Mouse (Mus musculus) hindbrain, embryonic 16.5 days (tissue): ENCODE measurements around the gene Srgap1. TPM values are rescaled to one million over a fixed set of nuclear protein-coding genes. Genes with fewer than 3 reads are reported as not detected.
"Not testable (repeated sequence)": the region's sequence is repeated elsewhere in the genome, so short reads cannot be mapped to it uniquely, and the experiment has no call there.

Experiments
- ATAC-seq: fragments of 200-750 bp; cut with Nextera tagmentation; 2 replicates; pipeline ENCODE4 v1.8.0; 2017; ENCODE audit warnings: moderate TSS enrichment, moderate library complexity
- H3K27ac ChIP-seq: fragments of 300-500 bp; sonication (generic); 2 replicates; pipeline ENCODE4 v1.5.1; 2014; ENCODE audit warnings: low read depth, mild to moderate bottlenecking, control low read depth, low read length, moderate library complexity
- H3K27me3 ChIP-seq: fragments of 300-500 bp; sonication (generic); replicated peaks from 2 replicates; pipeline ENCODE4 v1.6.1; 2014; ENCODE audit warnings: low read length; ENCODE audit not compliant: control insufficient read depth, insufficient read depth
- H3K36me3 ChIP-seq: fragments of 300-500 bp; sonication (generic); 2 replicates; pipeline ENCODE4 v1.6.1; 2014; ENCODE audit warnings: mild to moderate bottlenecking, low read length, moderate library complexity, mixed read lengths; ENCODE audit not compliant: control insufficient read depth, insufficient read depth
- H3K4me1 ChIP-seq: fragments of 300-500 bp; sonication (generic); 2 replicates; pipeline ENCODE4 v1.6.1; 2014; ENCODE audit warnings: low read depth, low read length; ENCODE audit not compliant: control insufficient read depth, insufficient read depth
- H3K4me2 ChIP-seq: fragments of 300-500 bp; sonication (generic); 2 replicates; pipeline ENCODE4 v1.6.1; 2014; ENCODE audit warnings: mild to moderate bottlenecking, low read length, control low read depth, moderate library complexity
- H3K4me3 ChIP-seq: fragments of 300-500 bp; sonication (generic); 2 replicates; pipeline ENCODE4 v1.5.1; 2014; ENCODE audit warnings: mild to moderate bottlenecking, low read length, control low read depth, moderate library complexity
- H3K9ac ChIP-seq: fragments of 300-500 bp; sonication (generic); 2 replicates; pipeline ENCODE4 v1.6.1; 2014; ENCODE audit warnings: low read depth, mild to moderate bottlenecking, control low read depth, low read length, moderate library complexity
- H3K9me3 ChIP-seq: fragments of 300-500 bp; sonication (generic); 2 replicates; pipeline ENCODE4 v1.6.1; 2014; ENCODE audit warnings: mild to moderate bottlenecking, low read length, moderate library complexity; ENCODE audit not compliant: control insufficient read depth
- WGBS: fragments of 180-500 bp; shearing (Covaris S2); extraction: QIAGEN DNeasy Blood & Tissue Kit; methylation state at CpG from one replicate; pipeline ENCODE4 v1.1.7; 2014; 5-methylcytosine and 5-hydroxymethylcytosine counted together
- polyA plus RNA-seq: library from polyadenylated mRNA; unstranded; fragments of >200 nt; fragmentation: Nextera tagmentation; extraction: Ambion mirVana; gene quantifications from 2 replicates; pipeline ENCODE4 v1.2.1, GENCODE M21; 2015

The Srgap1 gene
- polyA plus RNA-seq, 1 experiment from 2014 or later, result 29.2 TPM

DNA sequence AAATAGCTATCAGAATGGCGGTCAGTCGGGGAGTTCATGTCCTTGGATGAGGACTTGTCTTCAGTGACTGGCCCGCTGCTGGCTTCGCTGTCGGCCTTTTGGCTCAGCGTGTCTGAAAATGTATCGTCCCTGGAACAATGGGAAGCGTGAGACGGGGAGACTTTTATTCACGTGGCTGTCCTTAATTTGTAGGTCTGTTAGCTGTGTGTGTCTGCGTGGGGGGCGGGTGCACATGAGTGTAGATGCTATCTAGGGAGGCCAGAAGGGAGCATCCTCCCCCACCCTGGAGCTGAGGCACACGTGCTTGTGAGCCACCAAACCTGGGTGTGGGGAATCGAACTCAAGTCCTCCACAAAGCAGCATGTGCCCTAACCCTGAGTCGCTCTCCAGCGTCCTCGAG, 254.5 kb downstream of the Srgap1 start:
- H3K36me3 ChIP-seq, result peaks cover 13% of the 10 kb centered on the region
- H3K27ac ChIP-seq, result no peak overlapping the region
- no peaks in the 10 kb centered on the region for H3K9me3 ChIP-seq
- H3K4me1 ChIP-seq, result no peaks in the 10 kb centered on the region
- ATAC-seq, result no peak
- no peak overlapping the region for H3K4me2 ChIP-seq
- no peaks in the 10 kb centered on the region for H3K27me3 ChIP-seq
- 75% methylated on average over 17 of the region's 17 CpGs for WGBS
- no peak overlapping the region for H3K9ac ChIP-seq
- H3K4me3 ChIP-seq, result no peak overlapping the region

- Histone ChIP-seq H3K4me1 (no peaks in the 10 kb centered on the region), H3K4me2 (no peak overlapping the region), H3K4me3 (no peak overlapping the region), H3K36me3 (peaks cover 16% of the 10 kb centered on the region), H3K27me3 (no peaks in the 10 kb centered on the region), H3K27ac (no peak overlapping the region), H3K9ac (no peak overlapping the region), H3K9me3 (no peaks in the 10 kb centered on the region)
- no peak for ATAC-seq
- 19% methylated on average over 6 of the region's 6 CpGs for WGBS
Measured at GRCm38 (mm10) chr10:121790078-121790477, 257.0 kb downstream of the Srgap1 start.

DNA sequence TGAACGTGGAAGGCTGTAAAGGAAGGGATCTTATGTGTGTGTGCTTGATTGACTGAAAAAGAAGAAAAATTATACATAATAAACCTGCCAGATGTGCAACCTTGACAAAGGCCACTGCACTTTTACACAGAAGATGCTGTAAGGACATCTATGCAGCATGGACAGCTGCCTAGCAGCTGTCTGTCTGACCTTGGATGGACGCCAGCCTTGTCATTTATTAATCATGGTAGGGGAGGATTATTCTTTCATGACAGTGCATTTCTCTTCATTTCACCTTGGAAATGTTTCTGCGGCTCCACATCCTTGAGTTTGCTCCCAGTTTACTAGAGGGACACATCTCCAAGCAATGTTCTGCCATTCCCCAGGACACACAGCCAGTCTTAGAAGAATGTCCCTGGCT, 258.6 kb downstream of the Srgap1 start:
- no peaks in the 10 kb centered on the region for H3K9me3 ChIP-seq
- no peaks in the 10 kb centered on the region for H3K4me1 ChIP-seq
- WGBS, result 85% methylated on average over 3 of the region's 3 CpGs
- ATAC-seq, result no peak
- H3K4me2 ChIP-seq, result no peak overlapping the region
- H3K36me3 ChIP-seq, result peaks cover 30% of the 10 kb centered on the region
- no peak overlapping the region for H3K9ac ChIP-seq
- H3K27me3 ChIP-seq, result no peaks in the 10 kb centered on the region
- H3K4me3 ChIP-seq, result no peak overlapping the region
- H3K27ac ChIP-seq, result no peak overlapping the region

- 0 out of 2 replicates have a peak, but pooled peaks have one; percentile 27 for ATAC-seq
- Histone ChIP-seq H3K9ac (no peak overlapping the region), H3K36me3 (peaks cover 26% of the 10 kb centered on the region), H3K4me2 (no peak overlapping the region), H3K4me1 (no peaks in the 10 kb centered on the region), H3K27me3 (no peaks in the 10 kb centered on the region), H3K27ac (no peak overlapping the region), H3K4me3 (no peak overlapping the region), H3K9me3 (no peaks in the 10 kb centered on the region)
- WGBS, result 50% methylated on average over 14 of the region's 14 CpGs
Measured at GRCm38 (mm10) chr10:121781159-121781558, 266.0 kb downstream of the Srgap1 start.

GRCm38 (mm10) chr10:121775990-121776389, 271.1 kb downstream of the Srgap1 start:
- Histone ChIP-seq H3K4me3 (no peak overlapping the region), H3K4me2 (no peak overlapping the region), H3K4me1 (no peaks in the 10 kb centered on the region), H3K9me3 (no peaks in the 10 kb centered on the region), H3K27ac (no peak overlapping the region), H3K27me3 (no peaks in the 10 kb centered on the region), H3K9ac (no peak overlapping the region), H3K36me3 (no peaks in the 10 kb centered on the region)
- 69% methylated on average over 3 of the region's 3 CpGs for WGBS
- ATAC-seq, result no peak

DNA sequence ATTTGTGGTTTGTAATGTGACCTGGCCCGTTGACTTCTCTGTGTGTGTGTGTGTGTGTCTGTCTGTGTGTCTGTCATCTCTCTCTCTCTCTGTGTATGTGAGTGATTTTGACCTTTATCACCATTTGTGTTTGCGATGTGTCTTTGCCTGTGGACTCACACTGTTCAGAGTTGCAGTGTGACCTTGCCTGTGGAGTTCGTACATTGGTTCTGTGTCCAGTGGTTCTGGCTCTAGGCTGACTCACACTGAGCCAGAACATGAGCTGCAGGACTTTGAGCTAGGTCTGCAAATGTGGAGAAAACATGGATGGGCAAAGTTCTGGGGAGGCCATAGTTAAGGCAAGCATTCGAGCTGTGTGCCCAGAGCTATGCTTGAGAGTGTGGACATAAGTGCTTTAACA, 273.3 kb downstream of the Srgap1 start:
- Histone ChIP-seq H3K9ac (no peak overlapping the region), H3K36me3 (no peaks in the 10 kb centered on the region), H3K9me3 (no peaks in the 10 kb centered on the region), H3K4me1 (no peaks in the 10 kb centered on the region), H3K4me2 (no peak overlapping the region), H3K27me3 (no peaks in the 10 kb centered on the region), H3K27ac (no peak overlapping the region), H3K4me3 (no peak overlapping the region)
- 82% methylated on average over 4 of the region's 4 CpGs for WGBS
- no peak for ATAC-seq

GRCm38 (mm10) chr10:121770624-121771577, 276.2 kb downstream of the Srgap1 start:
- ATAC-seq, result peak; percentile 20; the same call in 1 of the 2 replicates
- 54% methylated on average over 20 of the region's 20 CpGs for WGBS
- H3K9me3 ChIP-seq, result no peaks in the 10 kb centered on the region
- H3K4me3 ChIP-seq, result no peak overlapping the region
- no peaks in the 10 kb centered on the region for H3K4me1 ChIP-seq
- no peaks in the 10 kb centered on the region for H3K27me3 ChIP-seq
- no peaks in the 10 kb centered on the region for H3K36me3 ChIP-seq
- H3K4me2 ChIP-seq, result peak overlapping the region; percentile 37
- H3K27ac ChIP-seq, result no peak overlapping the region
- no peak overlapping the region for H3K9ac ChIP-seq

GRCm38 (mm10) chr10:121769711-121770110, 277.4 kb downstream of the Srgap1 start:
- Histone ChIP-seq H3K9ac (no peak overlapping the region), H3K27me3 (no peaks in the 10 kb centered on the region), H3K9me3 (no peaks in the 10 kb centered on the region), H3K27ac (no peak overlapping the region), H3K4me1 (no peaks in the 10 kb centered on the region), H3K36me3 (no peaks in the 10 kb centered on the region), H3K4me2 (no peak overlapping the region), H3K4me3 (no peak overlapping the region)
- ATAC-seq, result no peak
- WGBS, result 92% methylated on average over 5 of the region's 5 CpGs

- not testable (repeated sequence) for H3K9me3 ChIP-seq, H3K27me3 ChIP-seq, H3K4me1 ChIP-seq, H3K4me2 ChIP-seq, ATAC-seq, H3K27ac ChIP-seq, H3K9ac ChIP-seq, H3K36me3 ChIP-seq, H3K4me3 ChIP-seq
- 89% methylated on average over 3 of the region's 3 CpGs for WGBS
Measured at GRCm38 (mm10) chr10:121767295-121767694, 279.8 kb downstream of the Srgap1 start.
